Mouse (Mus musculus): Measurements from ENCODE around the gene Pdik1l. TPM values are rescaled to one million over a fixed set of nuclear protein-coding genes. Genes with fewer than 3 reads are reported as not detected.
"Not testable (repeated sequence)": the region's sequence is repeated elsewhere in the genome, so short reads cannot be mapped to it uniquely, and the experiment has no call there.

Gene Pdik1l
- polyA plus RNA-seq, 1 experiment = not detected

DNA sequence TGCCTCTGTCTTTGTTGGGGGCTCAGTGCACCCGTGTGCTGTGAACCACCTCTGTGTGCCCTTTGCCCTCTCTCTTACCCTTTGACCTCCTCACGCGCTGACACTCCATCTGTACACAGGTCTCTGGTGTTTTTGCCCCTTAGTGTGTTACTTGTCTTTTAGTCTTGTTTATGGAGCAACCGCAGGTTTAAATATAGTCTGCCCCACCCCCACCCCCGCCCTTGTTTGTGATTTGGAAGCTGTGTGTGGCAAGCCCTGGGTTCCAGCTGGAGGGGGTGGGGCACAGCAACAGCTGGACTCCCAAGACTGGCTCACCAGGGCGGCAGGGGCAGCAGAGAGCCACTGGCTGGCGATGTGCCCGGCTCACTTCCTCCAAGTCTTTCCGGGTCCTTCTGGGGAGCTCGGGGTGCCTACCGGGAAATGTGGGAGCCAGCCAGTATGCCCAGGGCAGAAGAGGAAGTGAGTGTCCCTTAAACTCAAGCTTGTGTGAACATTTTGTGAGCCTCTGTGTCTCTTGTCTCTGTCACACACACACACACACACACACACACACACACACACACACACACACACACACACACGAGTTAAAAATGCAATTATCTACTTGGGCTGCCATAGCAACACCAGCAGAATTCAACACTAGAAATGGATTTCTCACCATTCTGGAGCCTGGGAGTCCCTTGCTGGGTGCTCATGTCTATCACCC is 19.8 kb upstream of the Pdik1l start:
- no peak for TF ChIP-seq POLR2A (IDR thresholded peaks at IDR 0.05; ENCODE audit: insufficient read depth, low read depth, low read length)
- peak; percentile 28; the same call in 1 of the 2 replicates for TF ChIP-seq CTCF (IDR thresholded peaks at IDR 0.05; ENCODE audit: insufficient read depth, low read depth, low read length)
- Histone ChIP-seq H3K4me3 (ENCODE audit: insufficient read depth, low read depth, low read length) (no peak overlapping the region), H3K27ac (ENCODE audit: insufficient read depth, low read depth, low read length) (peak overlapping the region; percentile 86), H3K4me1 (ENCODE audit: control insufficient read depth, insufficient read depth, low read length) (peaks cover 13% of the 10 kb centered on the region)
- 4% methylated on average over 12 of the region's 12 CpGs for WGBS

DNA sequence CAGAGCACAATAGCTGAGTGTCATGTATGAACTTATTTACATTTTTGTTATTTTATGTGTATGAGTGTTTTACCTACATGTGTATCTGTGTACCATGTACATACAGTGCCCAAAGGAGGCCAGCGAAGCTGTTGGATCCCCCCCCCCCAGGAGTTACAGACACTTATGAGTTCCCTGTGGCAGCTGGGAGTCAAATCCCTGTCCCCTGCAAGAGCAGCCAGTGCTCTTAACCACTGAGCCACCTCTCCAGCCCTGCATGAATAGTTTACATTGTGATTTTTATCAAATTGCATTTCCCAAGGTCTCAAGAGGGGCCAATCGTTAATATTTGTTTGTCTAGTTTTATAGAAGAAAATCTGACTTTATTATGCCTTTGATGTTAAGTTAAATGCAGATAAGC is 19.3 kb upstream of the Pdik1l start:
- Histone ChIP-seq H3K4me3 (ENCODE audit: insufficient read depth, low read depth, low read length) (no peak overlapping the region), H3K4me1 (ENCODE audit: control insufficient read depth, insufficient read depth, low read length) (peaks cover 19% of the 10 kb centered on the region), H3K27ac (ENCODE audit: insufficient read depth, low read depth, low read length) (peak overlapping the region; percentile 86)
- TF ChIP-seq POLR2A (IDR thresholded peaks at IDR 0.05; ENCODE audit: insufficient read depth, low read depth, low read length) = no peak
- 53% methylated on average over 2 of the region's 2 CpGs for WGBS

DNA sequence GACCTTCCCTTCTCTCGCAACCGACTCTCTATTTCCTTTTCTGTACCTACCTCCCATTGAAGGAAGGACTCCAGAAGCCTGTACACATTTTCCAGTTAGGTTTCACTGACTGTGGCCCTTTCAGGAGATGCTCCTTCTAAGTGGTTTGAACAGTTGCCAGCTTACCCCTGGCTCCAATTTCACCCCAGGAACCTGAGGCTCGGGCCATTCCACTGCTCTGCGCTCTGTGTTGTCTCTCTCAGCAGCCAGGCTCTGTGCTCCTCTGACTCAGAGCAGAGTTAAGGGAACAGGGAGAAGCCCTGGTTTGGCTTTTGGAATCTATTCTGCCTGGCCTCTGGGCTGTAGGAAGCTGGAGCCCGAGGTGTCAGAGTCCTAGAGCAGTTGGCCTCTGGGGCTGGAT is 14.4 kb upstream of the Pdik1l start:
- no peak overlapping the region for H3K4me3 ChIP-seq (ENCODE audit: insufficient read depth, low read depth, low read length)
- no peak for TF ChIP-seq CTCF (IDR thresholded peaks at IDR 0.05; ENCODE audit: insufficient read depth, low read depth, low read length)
- TF ChIP-seq POLR2A (IDR thresholded peaks at IDR 0.05; ENCODE audit: insufficient read depth, low read depth, low read length) = no peak
- WGBS = 62% methylated on average over 5 of the region's 5 CpGs
- H3K27ac ChIP-seq (ENCODE audit: insufficient read depth, low read depth, low read length) = peak overlapping the region; percentile 51; the same call in 1 of the 2 replicates
- H3K4me1 ChIP-seq (ENCODE audit: control insufficient read depth, insufficient read depth, low read length) = peaks cover 26% of the 10 kb centered on the region

DNA sequence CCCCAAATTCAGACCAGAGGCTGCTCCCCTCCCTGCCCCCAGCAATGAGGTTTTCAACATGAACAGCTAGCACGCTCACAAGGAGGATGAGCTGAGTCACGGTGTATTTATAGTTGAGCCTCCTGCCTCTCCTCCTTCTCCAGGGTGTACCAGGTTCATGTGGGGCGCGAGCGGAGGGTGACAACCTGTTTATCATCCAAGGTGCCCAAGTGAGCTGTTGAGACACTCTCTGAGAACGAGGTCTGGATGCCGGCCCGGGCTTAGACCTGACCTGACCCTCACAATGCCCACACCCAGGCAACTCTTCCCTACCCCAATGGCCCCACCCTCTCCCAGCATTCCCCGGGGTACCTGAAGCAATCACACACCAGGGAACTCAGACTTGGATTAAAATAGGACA is 12.6 kb upstream of the Pdik1l start:
- no peak for TF ChIP-seq POLR2A (IDR thresholded peaks at IDR 0.05; ENCODE audit: insufficient read depth, low read depth, low read length)
- WGBS = 42% methylated on average over 9 of the region's 9 CpGs
- Histone ChIP-seq H3K4me1 (ENCODE audit: control insufficient read depth, insufficient read depth, low read length) (peaks cover 24% of the 10 kb centered on the region), H3K4me3 (ENCODE audit: insufficient read depth, low read depth, low read length) (no peak overlapping the region), H3K27ac (ENCODE audit: insufficient read depth, low read depth, low read length) (peak overlapping the region; percentile 90)

DNA sequence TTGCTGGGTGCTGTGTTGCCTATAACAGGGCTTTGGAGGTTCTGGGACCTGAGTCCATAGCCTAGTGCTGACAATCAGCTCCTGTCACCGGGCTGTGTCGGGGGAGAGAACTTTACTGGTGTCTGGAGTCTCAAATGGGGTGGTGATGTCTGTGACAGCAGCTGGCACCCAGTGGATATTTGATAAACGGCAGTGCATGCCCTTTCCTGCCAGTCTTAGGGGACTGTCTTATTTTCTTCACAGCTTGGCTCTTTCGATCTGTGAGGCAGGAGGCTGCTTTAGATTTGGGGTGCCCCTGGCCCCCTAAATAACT is 11.8 kb upstream of the Pdik1l start:
- no peak for TF ChIP-seq CTCF (IDR thresholded peaks at IDR 0.05; ENCODE audit: insufficient read depth, low read depth, low read length)
- no peak for TF ChIP-seq POLR2A (IDR thresholded peaks at IDR 0.05; ENCODE audit: insufficient read depth, low read depth, low read length)
- Histone ChIP-seq H3K4me3 (ENCODE audit: insufficient read depth, low read depth, low read length) (peak overlapping the region; percentile 7; the same call in 1 of the 2 replicates), H3K27ac (ENCODE audit: insufficient read depth, low read depth, low read length) (peak overlapping the region; percentile 90), H3K4me1 (ENCODE audit: control insufficient read depth, insufficient read depth, low read length) (peaks cover 24% of the 10 kb centered on the region)
- 35% methylated on average over 4 of the region's 4 CpGs for WGBS

DNA sequence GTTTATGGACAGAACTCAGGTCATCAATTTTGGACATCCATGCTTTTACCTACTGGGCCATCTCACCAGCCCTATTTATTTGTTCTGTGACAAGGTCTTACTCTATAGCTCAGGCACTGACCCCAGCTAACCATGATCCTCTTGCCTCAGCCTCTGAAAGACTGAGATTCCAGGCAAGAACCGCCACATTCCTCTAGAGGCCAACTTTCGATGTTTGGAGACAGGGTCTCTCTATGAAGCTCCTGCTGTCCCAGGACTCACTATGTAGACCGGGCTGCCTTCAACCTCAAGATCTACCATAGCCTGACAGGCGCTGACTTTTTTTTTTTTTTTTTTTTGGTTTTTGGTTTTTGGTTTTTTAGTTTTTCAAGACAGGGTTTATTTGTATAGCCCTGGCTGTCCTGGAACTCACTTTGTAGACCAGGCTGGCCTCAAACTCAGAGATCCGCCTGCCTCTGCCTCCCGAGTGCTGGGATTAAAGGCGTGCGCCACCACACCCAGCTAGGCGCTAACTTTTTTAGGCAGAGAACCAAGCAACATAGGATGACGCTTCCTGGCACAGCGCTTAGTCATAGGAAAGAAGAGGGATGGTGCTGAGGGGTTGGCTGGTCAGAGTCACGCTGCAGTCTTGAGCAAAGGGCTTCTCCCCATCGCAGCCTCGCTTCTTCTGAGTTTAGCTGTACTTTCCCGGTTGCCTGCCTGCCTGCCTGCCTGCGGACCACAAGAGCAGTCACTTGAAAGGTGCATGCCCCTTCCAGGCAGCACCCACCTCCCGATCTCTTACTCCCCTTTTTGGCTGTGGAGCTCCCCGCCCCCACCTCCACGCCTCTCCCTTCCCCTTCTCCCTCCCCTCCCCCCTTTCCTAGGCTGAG is 11.2 kb upstream of the Pdik1l start:
- no peak for TF ChIP-seq POLR2A (IDR thresholded peaks at IDR 0.05; ENCODE audit: insufficient read depth, low read depth, low read length)
- TF ChIP-seq CTCF (IDR thresholded peaks at IDR 0.05; ENCODE audit: insufficient read depth, low read depth, low read length) = no peak
- no peak overlapping the region for H3K27ac ChIP-seq (ENCODE audit: insufficient read depth, low read depth, low read length)
- 62% methylated on average over 19 of the region's 19 CpGs for WGBS
- peaks cover 24% of the 10 kb centered on the region for H3K4me1 ChIP-seq (ENCODE audit: control insufficient read depth, insufficient read depth, low read length)
- H3K4me3 ChIP-seq (ENCODE audit: insufficient read depth, low read depth, low read length) = peak overlapping the region; percentile 7; the same call in 1 of the 2 replicates

DNA sequence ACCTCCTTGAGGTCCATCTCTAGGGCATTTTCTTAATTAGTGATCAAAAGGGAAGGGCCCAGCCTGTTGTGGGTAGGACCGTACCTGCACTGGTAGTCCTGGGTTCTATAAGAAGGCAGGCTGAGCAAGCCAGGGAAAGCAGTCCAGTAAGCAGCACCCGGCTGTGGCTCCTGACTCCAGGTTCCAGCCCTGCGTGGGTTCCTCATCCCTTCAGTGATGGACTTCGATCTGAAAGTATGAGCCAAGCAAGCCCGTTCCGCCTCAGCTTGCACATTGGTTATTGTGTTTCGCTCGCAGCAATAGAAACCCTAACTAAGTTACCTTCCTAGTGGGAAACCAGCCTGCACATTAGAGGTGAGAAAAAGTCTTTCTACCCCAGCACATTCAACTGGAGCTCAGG is 9.7 kb upstream of the Pdik1l start:
- Histone ChIP-seq H3K27ac (ENCODE audit: insufficient read depth, low read depth, low read length) (no peak overlapping the region), H3K4me1 (ENCODE audit: control insufficient read depth, insufficient read depth, low read length) (peaks cover 21% of the 10 kb centered on the region), H3K4me3 (ENCODE audit: insufficient read depth, low read depth, low read length) (no peak overlapping the region)
- whole genome bisulfite sequencing = 98% methylated on average over 8 of the region's 8 CpGs
- TF ChIP-seq CTCF (IDR thresholded peaks at IDR 0.05; ENCODE audit: insufficient read depth, low read depth, low read length) = no peak

DNA sequence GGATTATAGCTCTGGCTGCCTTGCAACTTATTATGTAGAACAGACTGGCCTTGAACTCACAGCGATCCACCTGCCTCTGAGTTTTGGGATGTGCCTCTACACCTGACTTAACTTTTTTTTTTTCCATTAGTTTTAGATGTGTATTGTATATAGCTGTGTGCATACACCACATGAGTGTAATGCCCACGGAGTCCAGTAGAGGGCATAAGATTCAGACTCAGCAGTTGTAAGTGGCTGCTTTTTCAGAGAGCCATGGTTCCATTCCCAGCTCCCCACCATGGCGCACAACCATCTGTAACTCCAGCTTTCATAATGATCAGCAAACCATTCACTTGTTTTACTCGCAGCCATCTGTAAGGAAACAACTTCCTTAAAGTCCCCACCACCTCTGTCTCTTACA is 8.8 kb upstream of the Pdik1l start:
- TF ChIP-seq POLR2A (IDR thresholded peaks at IDR 0.05; ENCODE audit: insufficient read depth, low read depth, low read length) (no peak), CTCF (IDR thresholded peaks at IDR 0.05; ENCODE audit: insufficient read depth, low read depth, low read length) (no peak)
- 97% methylated on average over 4 of the region's 4 CpGs for WGBS

DNA sequence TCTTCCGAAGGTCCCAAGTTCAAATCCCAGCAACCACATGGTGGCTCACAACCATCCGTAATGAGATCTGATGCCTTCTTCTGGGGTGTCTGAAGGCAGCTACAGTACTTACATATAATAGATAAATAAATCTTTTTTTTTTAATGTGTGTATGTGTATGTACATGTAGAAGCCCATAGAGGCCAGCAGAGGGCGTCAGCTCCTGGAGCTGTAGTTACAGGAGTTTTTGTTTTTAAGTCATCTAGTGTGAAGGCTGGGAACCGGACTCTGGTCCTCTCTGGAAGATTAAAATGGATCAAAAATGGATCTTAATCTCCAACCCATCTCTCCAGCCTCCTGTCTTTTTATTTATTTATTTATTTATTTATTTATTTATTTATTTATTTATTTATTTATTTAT is 8.4 kb upstream of the Pdik1l start:
- not testable (repeated sequence) for H3K27ac ChIP-seq (ENCODE audit: insufficient read depth, low read depth, low read length); H3K4me3 ChIP-seq (ENCODE audit: insufficient read depth, low read depth, low read length)
- 88% methylated on average over 4 of the region's 4 CpGs for WGBS
- H3K4me1 ChIP-seq (ENCODE audit: control insufficient read depth, insufficient read depth, low read length) = peaks cover 17% of the 10 kb centered on the region

More for the DNA sequence above, 8.8 kb upstream of the Pdik1l start:
- H3K4me3 ChIP-seq (ENCODE audit: insufficient read depth, low read depth, low read length) = no peak overlapping the region
- H3K4me1 ChIP-seq (ENCODE audit: control insufficient read depth, insufficient read depth, low read length) = peaks cover 17% of the 10 kb centered on the region
- no peak overlapping the region for H3K27ac ChIP-seq (ENCODE audit: insufficient read depth, low read depth, low read length)
